Mouse (Mus musculus): ENCODE measurements around the gene Dram2. TPM values are rescaled to one million over a fixed set of nuclear protein-coding genes. Genes with fewer than 3 reads are reported as not detected.
A peak's percentile ranks its signal among the peaks of the same experiment; 100 is the strongest.

Dram2 gene
- 73.8 and 80.1 TPM in 2 replicates for polyA plus RNA-seq (2015; fragmentation: Nextera tagmentation; extraction: Ambion mirVana)

- H3K27ac ChIP-seq (ENCODE audit: low read length), result peak within 1 kb of the TSS; percentile 95
- H3K27me3 ChIP-seq (ENCODE audit: control insufficient read depth, insufficient read depth, low read length), result no peaks in the 10 kb centered on the region
- 0% methylated on average over 62 of the region's 63 CpGs for WGBS
Observed at GRCm38 (mm10) chr3:106547171-106547923, at the start of gene Dram2, which contains the start of gene Cept1. Gene Dram2, plus strand, starts transcription at chr3:106547798. Gene Cept1, minus strand, starts transcription at chr3:106547802.

GRCm38 (mm10) chr3:106500510-106500909 is 47.1 kb upstream of the Dram2 start:
- 65% methylated on average over 2 of the region's 2 CpGs for WGBS
- Histone ChIP-seq H3K4me3 (ENCODE audit: low read length) (no peak overlapping the region), H3K4me1 (ENCODE audit: control insufficient read depth, insufficient read depth, low read length) (peaks cover 9% of the 10 kb centered on the region), H3K27me3 (ENCODE audit: control insufficient read depth, insufficient read depth, low read length) (no peaks in the 10 kb centered on the region), H3K4me2 (ENCODE audit: low read depth, low read length) (no peak overlapping the region), H3K9me3 (replicated peaks; ENCODE audit: control insufficient read depth, low read length) (no peaks in the 10 kb centered on the region), H3K9ac (ENCODE audit: low read length) (no peak overlapping the region), H3K27ac (ENCODE audit: low read length) (no peak overlapping the region), H3K36me3 (ENCODE audit: control insufficient read depth, insufficient read depth) (peaks cover 18% of the 10 kb centered on the region)
- ATAC-seq (replicated peaks; ENCODE audit: extremely low read depth, insufficient read depth, low FRiP score), result no peak

More at GRCm38 (mm10) chr3:106547171-106547923, at the start of gene Dram2, which contains the start of gene Cept1:
- peak; percentile 96 for ATAC-seq (replicated peaks; ENCODE audit: extremely low read depth, insufficient read depth, low FRiP score)
- H3K9me3 ChIP-seq (replicated peaks; ENCODE audit: control insufficient read depth, low read length), result no peaks in the 10 kb centered on the region
- peak within 1 kb of the TSS; percentile 72 for H3K4me2 ChIP-seq (ENCODE audit: low read depth, low read length)
- H3K9ac ChIP-seq (ENCODE audit: low read length), result peak within 1 kb of the TSS; percentile 92
- H3K36me3 ChIP-seq (ENCODE audit: control insufficient read depth, insufficient read depth), result no peaks in the 10 kb centered on the region
- peak within 1 kb of the TSS; percentile 71 for H3K4me3 ChIP-seq (ENCODE audit: low read length)
- H3K4me1 ChIP-seq (ENCODE audit: control insufficient read depth, insufficient read depth, low read length), result peaks cover 10% of the 10 kb centered on the region

GRCm38 (mm10) chr3:106502892-106503291 is 44.7 kb upstream of the Dram2 start:
- H3K36me3 ChIP-seq (ENCODE audit: control insufficient read depth, insufficient read depth), result peaks cover 18% of the 10 kb centered on the region
- no peak overlapping the region for H3K4me3 ChIP-seq (ENCODE audit: low read length)
- H3K27me3 ChIP-seq (ENCODE audit: control insufficient read depth, insufficient read depth, low read length), result no peaks in the 10 kb centered on the region
- 0 out of 2 replicates have a peak, but pooled peaks cover 2% of the 10 kb centered on the region for H3K4me1 ChIP-seq (ENCODE audit: control insufficient read depth, insufficient read depth, low read length)
- no peak overlapping the region for H3K4me2 ChIP-seq (ENCODE audit: low read depth, low read length)
- no peak for ATAC-seq (replicated peaks; ENCODE audit: extremely low read depth, insufficient read depth, low FRiP score)
- 77% methylated on average over 2 of the region's 2 CpGs for WGBS
- no peak overlapping the region for H3K9ac ChIP-seq (ENCODE audit: low read length)
- no peaks in the 10 kb centered on the region for H3K9me3 ChIP-seq (replicated peaks; ENCODE audit: control insufficient read depth, low read length)
- no peak overlapping the region for H3K27ac ChIP-seq (ENCODE audit: low read length)

GRCm38 (mm10) chr3:106510669-106511068 is 36.9 kb upstream of the Dram2 start:
- Histone ChIP-seq H3K27ac (ENCODE audit: low read length) (no peak overlapping the region), H3K4me3 (ENCODE audit: low read length) (no peak overlapping the region)
- WGBS, result 85% methylated on average over 1 of the region's 1 CpGs

DNA sequence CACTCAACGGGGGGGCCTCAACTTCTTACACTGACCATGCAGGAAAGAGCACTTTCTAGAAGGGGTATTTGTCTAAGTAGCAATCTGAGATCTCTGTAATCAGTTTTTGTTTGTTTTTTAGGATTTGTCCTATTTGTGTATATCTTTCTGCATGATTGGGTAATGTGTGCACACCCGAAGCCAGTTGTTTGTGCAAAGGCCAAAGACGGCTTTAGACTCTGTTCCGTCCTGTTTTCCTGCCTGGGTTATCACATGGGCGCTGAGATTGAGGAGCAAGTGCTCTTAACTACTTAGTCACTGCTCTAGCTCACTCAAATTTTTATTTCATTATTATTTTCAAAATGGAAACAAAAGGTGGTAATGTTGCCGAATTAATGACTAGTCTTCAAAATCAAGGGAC is 32.6 kb upstream of the Dram2 start:
- Histone ChIP-seq H3K9me3 (replicated peaks; ENCODE audit: control insufficient read depth, low read length) (no peaks in the 10 kb centered on the region), H3K4me1 (ENCODE audit: control insufficient read depth, insufficient read depth, low read length) (no peaks in the 10 kb centered on the region), H3K36me3 (ENCODE audit: control insufficient read depth, insufficient read depth) (0 out of 2 replicates have a peak, but pooled peaks cover 4% of the 10 kb centered on the region), H3K4me3 (ENCODE audit: low read length) (no peak overlapping the region), H3K9ac (ENCODE audit: low read length) (no peak overlapping the region), H3K27ac (ENCODE audit: low read length) (no peak overlapping the region), H3K27me3 (ENCODE audit: control insufficient read depth, insufficient read depth, low read length) (no peaks in the 10 kb centered on the region), H3K4me2 (ENCODE audit: low read depth, low read length) (no peak overlapping the region)
- 82% methylated on average over 6 of the region's 6 CpGs for WGBS
- no peak for ATAC-seq (replicated peaks; ENCODE audit: extremely low read depth, insufficient read depth, low FRiP score)

More at GRCm38 (mm10) chr3:106510669-106511068, 36.9 kb upstream of the Dram2 start:
- ATAC-seq (replicated peaks; ENCODE audit: extremely low read depth, insufficient read depth, low FRiP score), result no peak
- H3K36me3 ChIP-seq (ENCODE audit: control insufficient read depth, insufficient read depth), result peaks cover 4% of the 10 kb centered on the region; the same call in 1 of the 2 replicates
- H3K9ac ChIP-seq (ENCODE audit: low read length), result no peak overlapping the region
- H3K27me3 ChIP-seq (ENCODE audit: control insufficient read depth, insufficient read depth, low read length), result no peaks in the 10 kb centered on the region
- H3K4me1 ChIP-seq (ENCODE audit: control insufficient read depth, insufficient read depth, low read length), result no peaks in the 10 kb centered on the region
- H3K9me3 ChIP-seq (replicated peaks; ENCODE audit: control insufficient read depth, low read length), result no peaks in the 10 kb centered on the region
- H3K4me2 ChIP-seq (ENCODE audit: low read depth, low read length), result no peak overlapping the region

GRCm38 (mm10) chr3:106522730-106523129 is 24.9 kb upstream of the Dram2 start:
- Histone ChIP-seq H3K36me3 (ENCODE audit: control insufficient read depth, insufficient read depth) (no peaks in the 10 kb centered on the region), H3K4me2 (ENCODE audit: low read depth, low read length) (no peak overlapping the region), H3K27ac (ENCODE audit: low read length) (no peak overlapping the region), H3K4me1 (ENCODE audit: control insufficient read depth, insufficient read depth, low read length) (no peaks in the 10 kb centered on the region), H3K4me3 (ENCODE audit: low read length) (no peak overlapping the region), H3K27me3 (ENCODE audit: control insufficient read depth, insufficient read depth, low read length) (no peaks in the 10 kb centered on the region), H3K9me3 (replicated peaks; ENCODE audit: control insufficient read depth, low read length) (no peaks in the 10 kb centered on the region), H3K9ac (ENCODE audit: low read length) (no peak overlapping the region)
- ATAC-seq (replicated peaks; ENCODE audit: extremely low read depth, insufficient read depth, low FRiP score), result no peak
- 95% methylated on average over 1 of the region's 1 CpGs for WGBS

DNA sequence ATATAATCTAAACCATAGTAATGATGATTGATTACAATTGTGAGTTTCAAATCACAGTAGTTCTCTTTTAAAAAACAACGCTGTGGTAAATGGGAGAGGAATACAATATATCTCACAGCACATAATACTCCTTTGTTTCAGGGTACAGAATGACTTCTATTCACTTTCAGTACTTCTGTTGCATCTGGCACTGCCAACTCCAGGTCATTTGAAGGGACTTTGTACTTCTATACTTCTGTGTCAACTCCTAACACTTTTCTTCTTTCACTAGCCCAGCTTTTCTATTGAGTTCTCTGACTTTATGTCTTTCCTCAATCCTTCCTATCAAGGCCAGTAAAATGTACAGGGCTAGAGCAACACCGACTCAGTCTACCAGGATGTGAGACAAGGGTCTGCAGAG is 21.2 kb upstream of the Dram2 start:
- no peak overlapping the region for H3K4me3 ChIP-seq (ENCODE audit: low read length)
- no peak overlapping the region for H3K27ac ChIP-seq (ENCODE audit: low read length)
- no peaks in the 10 kb centered on the region for H3K27me3 ChIP-seq (ENCODE audit: control insufficient read depth, insufficient read depth, low read length)
- no peak overlapping the region for H3K9ac ChIP-seq (ENCODE audit: low read length)
- H3K4me2 ChIP-seq (ENCODE audit: low read depth, low read length), result no peak overlapping the region
- H3K4me1 ChIP-seq (ENCODE audit: control insufficient read depth, insufficient read depth, low read length), result no peaks in the 10 kb centered on the region
- WGBS, result 95% methylated on average over 2 of the region's 2 CpGs
- ATAC-seq (replicated peaks; ENCODE audit: extremely low read depth, insufficient read depth, low FRiP score), result no peak
- no peaks in the 10 kb centered on the region for H3K9me3 ChIP-seq (replicated peaks; ENCODE audit: control insufficient read depth, low read length)
- H3K36me3 ChIP-seq (ENCODE audit: control insufficient read depth, insufficient read depth), result no peaks in the 10 kb centered on the region

- no peak for ATAC-seq (replicated peaks; ENCODE audit: extremely low read depth, insufficient read depth, low FRiP score)
- Histone ChIP-seq H3K4me1 (ENCODE audit: control insufficient read depth, insufficient read depth, low read length) (no peaks in the 10 kb centered on the region), H3K9ac (ENCODE audit: low read length) (no peak overlapping the region), H3K27me3 (ENCODE audit: control insufficient read depth, insufficient read depth, low read length) (no peaks in the 10 kb centered on the region), H3K4me3 (ENCODE audit: low read length) (no peak overlapping the region), H3K36me3 (ENCODE audit: control insufficient read depth, insufficient read depth) (no peaks in the 10 kb centered on the region), H3K27ac (ENCODE audit: low read length) (no peak overlapping the region), H3K4me2 (ENCODE audit: low read depth, low read length) (no peak overlapping the region), H3K9me3 (replicated peaks; ENCODE audit: control insufficient read depth, low read length) (no peaks in the 10 kb centered on the region)
- WGBS, result 93% methylated on average over 2 of the region's 2 CpGs
Observed at GRCm38 (mm10) chr3:106528032-106528431, 19.6 kb upstream of the Dram2 start.

DNA sequence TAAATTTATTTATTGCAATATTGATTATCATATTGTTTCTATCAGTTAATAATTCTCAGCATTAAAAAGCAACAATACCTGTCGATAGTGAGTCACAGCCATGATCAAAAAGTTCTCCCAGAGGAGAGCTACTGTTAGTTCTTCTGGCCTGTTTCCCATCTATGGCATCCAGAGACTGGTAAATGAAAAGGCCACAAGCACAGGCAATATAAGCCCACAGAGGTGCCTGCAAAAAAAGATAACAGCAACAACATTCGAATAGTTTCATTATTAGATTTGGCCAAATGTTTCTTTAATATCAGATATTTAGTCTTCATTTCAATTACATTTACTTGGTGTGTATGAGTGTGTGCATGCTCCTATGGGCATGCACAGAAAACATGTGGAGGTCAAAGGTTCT is 14.3 kb upstream of the Dram2 start:
- WGBS, result 86% methylated on average over 2 of the region's 2 CpGs
- no peak overlapping the region for H3K9ac ChIP-seq (ENCODE audit: low read length)
- H3K27ac ChIP-seq (ENCODE audit: low read length), result no peak overlapping the region
- no peak overlapping the region for H3K4me3 ChIP-seq (ENCODE audit: low read length)
- ATAC-seq (replicated peaks; ENCODE audit: extremely low read depth, insufficient read depth, low FRiP score), result no peak
- H3K9me3 ChIP-seq (replicated peaks; ENCODE audit: control insufficient read depth, low read length), result no peaks in the 10 kb centered on the region
- H3K36me3 ChIP-seq (ENCODE audit: control insufficient read depth, insufficient read depth), result peaks cover 8% of the 10 kb centered on the region; the same call in 1 of the 2 replicates
- no peak overlapping the region for H3K4me2 ChIP-seq (ENCODE audit: low read depth, low read length)
- H3K27me3 ChIP-seq (ENCODE audit: control insufficient read depth, insufficient read depth, low read length), result no peaks in the 10 kb centered on the region
- no peaks in the 10 kb centered on the region for H3K4me1 ChIP-seq (ENCODE audit: control insufficient read depth, insufficient read depth, low read length)
